Mouse (Mus musculus) neutrophil, adult 5-6 weeks (primary cell): Measurements from ENCODE around the gene Fam126a. TPM values are rescaled to one million over a fixed set of nuclear protein-coding genes. Genes with fewer than 3 reads are reported as not detected.

ENCODE experiments used
- ATAC-seq: fragments of 151-379, 151-347 bp; 2 replicates; pipeline ENCODE4 v1.8.0; 2017; ENCODE audit warnings: mild to moderate bottlenecking, moderate TSS enrichment; ENCODE audit not compliant: insufficient number of reproducible peaks, poor library complexity, low FRiP score, severe bottlenecking; ENCODE audit errors: extremely low read depth
- total RNA-seq: library from RNA; stranded (forward); fragments of 200-1000 nt; gene quantifications from 2 replicates; pipeline ENCODE4 v1.2.3, GENCODE M21; 2017

Fam126a gene
- total RNA-seq, 1 experiment from 2014 or later, result 35.8 TPM

- ATAC-seq, result no peak
Observed at GRCm38 (mm10) chr5:24043367-24043766, 12.9 kb upstream of the Fam126a start.

- no peak for ATAC-seq
Observed at GRCm38 (mm10) chr5:24041341-24041852, 10.9 kb upstream of the Fam126a start.

GRCm38 (mm10) chr5:24040601-24041000 is 10.1 kb upstream of the Fam126a start:
- no peak for ATAC-seq

- ATAC-seq, result peak; percentile 81
Observed at GRCm38 (mm10) chr5:24039423-24039822, 8.9 kb upstream of the Fam126a start.

GRCm38 (mm10) chr5:24038819-24039218 is 8.3 kb upstream of the Fam126a start:
- ATAC-seq, result no peak

- ATAC-seq, result no peak
Observed at GRCm38 (mm10) chr5:24038190-24038589, 7.7 kb upstream of the Fam126a start.

GRCm38 (mm10) chr5:24036731-24037130 is 6.2 kb upstream of the Fam126a start:
- no peak for ATAC-seq

- ATAC-seq, result no peak
Observed at GRCm38 (mm10) chr5:24034970-24035369, 4.5 kb upstream of the Fam126a start.

- no peak for ATAC-seq
Observed at GRCm38 (mm10) chr5:24034091-24034490, 3.6 kb upstream of the Fam126a start.

- no peak for ATAC-seq
Observed at GRCm38 (mm10) chr5:24029946-24030578, 428 bp downstream of the Fam126a start.

GRCm38 (mm10) chr5:24029331-24029771 is 1.1 kb downstream of the Fam126a start:
- ATAC-seq, result peak; percentile 62

- ATAC-seq, result no peak
Observed at GRCm38 (mm10) chr5:24024957-24025356, 5.5 kb downstream of the Fam126a start.

GRCm38 (mm10) chr5:24023226-24023625 is 7.3 kb downstream of the Fam126a start:
- ATAC-seq, result no peak

- no peak for ATAC-seq
Observed at GRCm38 (mm10) chr5:24021683-24022082, 8.8 kb downstream of the Fam126a start.

- no peak for ATAC-seq
Observed at GRCm38 (mm10) chr5:24020380-24020779, 10.1 kb downstream of the Fam126a start.

GRCm38 (mm10) chr5:24019341-24020185 is 10.9 kb downstream of the Fam126a start:
- no peak for ATAC-seq

- no peak for ATAC-seq
Observed at GRCm38 (mm10) chr5:24018621-24019261, 11.7 kb downstream of the Fam126a start.

- no peak for ATAC-seq
Observed at GRCm38 (mm10) chr5:24016912-24017311, 13.6 kb downstream of the Fam126a start.

- no peak for ATAC-seq
Observed at GRCm38 (mm10) chr5:24013338-24014003, 17.0 kb downstream of the Fam126a start.
